Mouse (Mus musculus) limb, embryonic 10.5 days (tissue): ENCODE data around the gene Mboat1. TPM values are rescaled to one million over a fixed set of nuclear protein-coding genes. Genes with fewer than 3 reads are reported as not detected.
A peak's percentile ranks its signal among the peaks of the same experiment; 100 is the strongest.

Source experiments
- DNase-seq: peaks from one replicate; pipeline ENCODE4 v3.0.0-alpha.2; 2017; ENCODE audit warnings: low spot score
- H3K27ac ChIP-seq: fragments of 300-500 bp; sonication (generic); 2 replicates; pipeline ENCODE4 v1.5.1; 2016; ENCODE audit warnings: mild to moderate bottlenecking
- H3K27me3 ChIP-seq: fragments of 300-500 bp; sonication (generic); 2 replicates; pipeline ENCODE4 v1.6.1; 2016; ENCODE audit warnings: low read depth, mild to moderate bottlenecking; ENCODE audit not compliant: poor library complexity, severe bottlenecking
- H3K36me3 ChIP-seq: fragments of 300-500 bp; sonication (generic); 2 replicates; pipeline ENCODE4 v1.6.1; 2016; ENCODE audit warnings: mild to moderate bottlenecking, moderate library complexity
- H3K4me1 ChIP-seq: fragments of 300-500 bp; sonication (generic); 2 replicates; pipeline ENCODE4 v1.6.1; 2016
- H3K4me3 ChIP-seq: fragments of 300-500 bp; sonication (generic); 2 replicates; pipeline ENCODE4 v1.5.1; 2016; ENCODE audit warnings: mild to moderate bottlenecking, moderate library complexity
- H3K9me3 ChIP-seq: fragments of 300-500 bp; sonication (generic); replicated peaks from 2 replicates; pipeline ENCODE4 v1.6.1; 2016; ENCODE audit warnings: mild to moderate bottlenecking
- WGBS: fragments of 180-500 bp; shearing (Covaris S2); methylation state at CpG from one replicate; pipeline ENCODE4 v1.1.7; 2016; 5-methylcytosine and 5-hydroxymethylcytosine counted together
- polyA plus RNA-seq: library from polyadenylated mRNA; unstranded; fragments of >200 nt; fragmentation: Nextera tagmentation; extraction: Ambion mirVana; gene quantifications from 2 replicates; pipeline ENCODE4 v1.2.1, GENCODE M21; 2016

Gene Mboat1
- polyA plus RNA-seq, 1 experiment from 2014 or later, result 4.3 TPM

DNA sequence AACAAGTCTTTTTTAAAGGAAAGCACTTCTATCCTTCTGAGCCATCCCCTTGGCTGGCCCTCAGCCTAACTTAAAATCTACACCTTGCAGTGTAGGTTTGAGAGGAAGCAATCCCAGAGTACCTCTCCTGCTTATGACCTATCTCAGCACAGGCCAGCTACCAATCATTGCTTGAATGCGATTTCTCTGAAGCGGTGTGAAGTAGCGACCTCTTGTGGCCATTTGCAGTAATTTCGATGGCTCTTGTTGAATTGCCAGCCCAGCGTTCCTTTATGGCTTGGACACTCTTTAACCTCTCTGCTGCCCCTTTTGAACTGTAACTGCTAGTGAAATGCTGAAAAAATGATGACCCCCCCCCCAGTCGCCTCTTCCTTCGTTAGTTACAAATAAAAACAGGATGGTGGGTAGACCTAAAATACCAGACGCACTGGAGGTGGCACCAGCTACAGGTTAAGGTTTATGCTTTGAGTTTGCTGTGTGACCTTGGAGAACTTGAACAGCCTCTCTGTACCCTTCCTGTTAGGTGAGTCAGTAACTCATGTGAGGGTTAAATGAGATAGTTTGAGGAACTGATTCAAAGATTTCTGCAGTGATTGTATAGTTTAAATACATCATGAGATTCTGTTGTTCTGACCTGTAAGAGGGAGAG is 123.7 kb downstream of the Mboat1 start:
- no peak overlapping the region for H3K27ac ChIP-seq
- H3K36me3 ChIP-seq, result no peaks in the 10 kb centered on the region
- 15% methylated on average over 8 of the region's 8 CpGs for WGBS
- H3K9me3 ChIP-seq, result no peaks in the 10 kb centered on the region
- peak; percentile 83 for DNase-seq
- peaks cover 9% of the 10 kb centered on the region; the same call in 1 of the 2 replicates for H3K4me1 ChIP-seq
- H3K4me3 ChIP-seq, result no peak overlapping the region
- H3K27me3 ChIP-seq, result no peaks in the 10 kb centered on the region

DNA sequence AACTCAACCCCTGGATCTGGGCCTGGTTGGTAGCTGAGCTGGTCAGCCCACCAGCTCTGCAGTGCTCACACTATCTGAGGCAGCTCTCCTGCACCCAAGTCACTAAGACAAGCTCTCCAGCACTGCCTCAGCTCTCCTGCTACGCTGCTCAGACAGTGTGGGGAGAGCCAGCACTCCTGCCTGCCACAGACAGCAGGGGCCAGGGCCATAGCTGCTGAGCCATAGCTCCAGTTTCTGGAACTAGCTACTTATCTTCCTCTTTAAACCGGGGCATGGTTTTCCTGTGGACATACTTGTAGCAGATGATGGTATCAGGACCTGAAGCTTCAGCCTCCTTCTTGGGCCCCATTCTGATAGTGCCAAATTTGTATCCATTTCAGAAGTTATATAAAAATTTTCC is 127.4 kb downstream of the Mboat1 start:
- no peaks in the 10 kb centered on the region for H3K36me3 ChIP-seq
- 89% methylated on average over 2 of the region's 2 CpGs for WGBS
- H3K4me1 ChIP-seq, result peaks cover 8% of the 10 kb centered on the region; the same call in 1 of the 2 replicates

DNA sequence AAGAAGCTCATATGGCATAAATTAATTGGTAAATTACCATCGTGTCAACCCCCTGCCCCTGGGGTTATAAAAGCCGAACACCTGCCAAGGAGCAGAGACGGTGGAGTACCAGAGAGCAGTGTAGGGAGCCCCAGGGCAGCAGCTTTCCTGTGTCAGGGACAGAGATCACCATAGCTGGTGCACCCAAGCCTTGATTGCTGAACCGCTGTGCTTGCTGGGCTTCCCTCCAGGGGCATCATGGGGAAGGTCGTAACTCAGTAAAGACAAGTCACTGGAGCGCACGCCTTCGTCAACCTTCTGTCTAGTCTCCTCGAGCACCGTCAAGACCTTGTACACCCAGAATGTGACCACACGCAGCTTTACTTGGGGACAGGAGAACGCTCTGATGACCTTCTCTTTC is 128.0 kb downstream of the Mboat1 start:
- no peaks in the 10 kb centered on the region for H3K9me3 ChIP-seq
- no peak overlapping the region for H3K27ac ChIP-seq
- H3K4me1 ChIP-seq, result 0 out of 2 replicates have a peak, but pooled peaks cover 4% of the 10 kb centered on the region
- no peaks in the 10 kb centered on the region for H3K36me3 ChIP-seq
- 82% methylated on average over 12 of the region's 12 CpGs for WGBS
- H3K27me3 ChIP-seq, result no peaks in the 10 kb centered on the region
- DNase-seq, result no peak
- H3K4me3 ChIP-seq, result no peak overlapping the region

More for the DNA sequence above, 127.4 kb downstream of the Mboat1 start:
- Histone ChIP-seq H3K9me3 (no peaks in the 10 kb centered on the region), H3K27me3 (no peaks in the 10 kb centered on the region), H3K27ac (no peak overlapping the region), H3K4me3 (no peak overlapping the region)
- DNase-seq, result no peak

DNA sequence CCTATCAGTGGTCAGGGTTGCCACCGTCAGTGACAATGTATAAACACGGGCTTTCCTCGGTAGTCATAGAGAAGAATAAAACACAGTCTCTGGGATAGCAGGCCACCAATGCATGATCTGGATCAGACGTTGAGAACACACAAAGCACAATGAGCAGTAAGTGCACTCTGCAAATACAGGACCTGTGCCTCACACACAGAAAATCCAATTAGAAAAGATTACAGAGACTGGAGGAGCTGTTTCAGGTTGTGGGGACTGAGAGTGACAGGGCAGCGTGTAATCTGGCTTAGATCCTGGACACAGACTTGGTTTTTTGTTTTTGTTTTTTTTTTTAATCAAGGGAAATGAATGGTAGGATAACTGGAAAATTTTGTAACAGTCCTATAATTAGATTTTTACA is 128.5 kb downstream of the Mboat1 start:
- WGBS, result 90% methylated on average over 5 of the region's 5 CpGs
- Histone ChIP-seq H3K4me1 (0 out of 2 replicates have a peak, but pooled peaks cover 4% of the 10 kb centered on the region), H3K27ac (no peak overlapping the region), H3K4me3 (no peak overlapping the region), H3K27me3 (no peaks in the 10 kb centered on the region), H3K9me3 (no peaks in the 10 kb centered on the region), H3K36me3 (no peaks in the 10 kb centered on the region)
- DNase-seq, result no peak

DNA sequence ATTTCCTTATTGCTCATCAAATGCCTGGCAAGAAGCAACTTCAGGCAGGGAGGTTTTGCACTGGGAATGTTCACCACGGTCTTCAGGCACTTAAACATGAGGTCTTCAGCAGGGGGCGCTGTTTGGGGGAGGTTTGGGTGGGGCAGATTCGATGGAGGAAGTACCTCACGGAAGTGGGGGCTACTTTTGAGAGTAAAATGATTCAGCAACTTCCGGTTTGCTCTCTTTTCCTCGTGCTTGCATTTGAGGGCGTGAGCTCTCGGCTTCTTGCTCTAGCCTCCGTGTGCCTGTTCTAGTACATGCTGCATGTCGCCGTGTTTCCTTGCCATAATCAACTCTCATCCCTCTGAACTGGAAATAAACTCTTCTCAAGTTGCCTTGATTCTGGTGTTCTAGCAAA is 129.7 kb downstream of the Mboat1 start:
- WGBS, result 88% methylated on average over 11 of the region's 11 CpGs
- no peak for DNase-seq
- H3K4me1 ChIP-seq, result 0 out of 2 replicates have a peak, but pooled peaks cover 2% of the 10 kb centered on the region

DNA sequence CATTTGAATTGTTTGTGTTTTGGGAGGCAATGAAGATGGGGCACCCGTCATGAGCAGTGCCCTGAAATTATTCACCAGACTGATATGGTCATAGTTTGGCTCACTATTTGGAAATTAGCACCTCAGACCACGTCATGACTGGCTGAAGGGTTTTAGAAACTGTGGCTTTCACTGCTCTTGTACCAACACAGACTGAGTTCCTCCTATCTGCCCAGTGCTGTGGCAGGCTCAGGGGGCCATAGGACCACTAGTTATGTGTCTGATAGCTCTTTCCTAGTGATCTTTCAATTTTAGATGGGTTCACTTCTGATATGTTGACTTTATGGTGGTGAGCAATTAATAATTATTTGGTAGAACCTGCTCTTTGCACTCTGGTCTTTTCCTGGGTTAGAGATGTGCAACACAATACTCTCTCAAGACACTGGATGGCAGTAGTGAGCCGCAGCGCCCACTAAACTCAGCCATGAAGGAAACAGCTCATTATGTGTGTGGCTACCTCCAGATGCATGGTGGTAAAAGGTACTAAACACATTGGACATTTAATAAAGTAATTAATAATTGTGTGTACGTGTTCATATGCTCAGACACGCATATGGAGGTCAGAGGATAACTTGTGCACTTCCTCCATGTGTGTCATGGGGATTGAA is 135.9 kb downstream of the Mboat1 start:
- 19% methylated on average over 6 of the region's 6 CpGs for WGBS
- H3K9me3 ChIP-seq, result no peaks in the 10 kb centered on the region
- no peak overlapping the region for H3K4me3 ChIP-seq
- no peaks in the 10 kb centered on the region for H3K4me1 ChIP-seq
- H3K27ac ChIP-seq, result no peak overlapping the region
- no peaks in the 10 kb centered on the region for H3K36me3 ChIP-seq
- H3K27me3 ChIP-seq, result no peaks in the 10 kb centered on the region
- DNase-seq, result peak; percentile 70

More for the DNA sequence above, 129.7 kb downstream of the Mboat1 start:
- Histone ChIP-seq H3K27me3 (no peaks in the 10 kb centered on the region), H3K4me3 (no peak overlapping the region), H3K27ac (no peak overlapping the region), H3K36me3 (no peaks in the 10 kb centered on the region), H3K9me3 (no peaks in the 10 kb centered on the region)

Other genes starting within 250 kb of the Mboat1 start
- gene E2f3, start 150.4 kb upstream of the Mboat1 start, polyA plus RNA-seq, result 22.5 and 23.2 TPM in 2 replicates
- gene Agtr1a, start 200.0 kb downstream of the Mboat1 start, polyA plus RNA-seq, result 2.4 and 2.5 TPM in 2 replicates